Mouse (Mus musculus) heart, embryonic 10.5 days (tissue): ENCODE measurements around the gene Acsbg1. TPM values are rescaled to one million over a fixed set of nuclear protein-coding genes. Genes with fewer than 3 reads are reported as not detected.
"Not testable (repeated sequence)": the region's sequence is repeated elsewhere in the genome, so short reads cannot be mapped to it uniquely, and the experiment has no call there.

Experiments
- DNase-seq: peaks from one replicate; pipeline ENCODE4 v3.0.0-alpha.2; 2017; ENCODE audit warnings: low spot score
- H3K27ac ChIP-seq: fragments of 300-500 bp; sonication (generic); 2 replicates; pipeline ENCODE4 v1.5.1; 2016; ENCODE audit warnings: mild to moderate bottlenecking
- H3K27me3 ChIP-seq: fragments of 300-500 bp; sonication (generic); 2 replicates; pipeline ENCODE4 v1.6.1; 2016; ENCODE audit warnings: mild to moderate bottlenecking; ENCODE audit not compliant: poor library complexity, insufficient read depth, severe bottlenecking
- H3K36me3 ChIP-seq: fragments of 300-500 bp; sonication (generic); 2 replicates; pipeline ENCODE4 v1.6.1; 2016; ENCODE audit warnings: mild to moderate bottlenecking, moderate library complexity
- H3K4me1 ChIP-seq: fragments of 300-500 bp; sonication (generic); 2 replicates; pipeline ENCODE4 v1.6.1; 2016; ENCODE audit warnings: mild to moderate bottlenecking
- H3K4me3 ChIP-seq: fragments of 300-500 bp; sonication (generic); 2 replicates; pipeline ENCODE4 v1.5.1; 2016; ENCODE audit warnings: mild to moderate bottlenecking, moderate library complexity
- H3K9me3 ChIP-seq: fragments of 300-500 bp; sonication (generic); 2 replicates; pipeline ENCODE4 v1.6.1; 2016; ENCODE audit warnings: mild to moderate bottlenecking, moderate library complexity
- WGBS: fragments of 180-500 bp; shearing (Covaris S2); methylation state at CpG from one replicate; pipeline ENCODE4 v1.1.7; 2016; 5-methylcytosine and 5-hydroxymethylcytosine counted together
- polyA plus RNA-seq: library from polyadenylated mRNA; unstranded; fragments of >200 nt; fragmentation: Nextera tagmentation; extraction: Ambion mirVana; gene quantifications from 2 replicates; pipeline ENCODE4 v1.2.1, GENCODE M21; 2016

Acsbg1 gene
- polyA plus RNA-seq: 0.27 and 0.48 TPM in 2 replicates

DNA sequence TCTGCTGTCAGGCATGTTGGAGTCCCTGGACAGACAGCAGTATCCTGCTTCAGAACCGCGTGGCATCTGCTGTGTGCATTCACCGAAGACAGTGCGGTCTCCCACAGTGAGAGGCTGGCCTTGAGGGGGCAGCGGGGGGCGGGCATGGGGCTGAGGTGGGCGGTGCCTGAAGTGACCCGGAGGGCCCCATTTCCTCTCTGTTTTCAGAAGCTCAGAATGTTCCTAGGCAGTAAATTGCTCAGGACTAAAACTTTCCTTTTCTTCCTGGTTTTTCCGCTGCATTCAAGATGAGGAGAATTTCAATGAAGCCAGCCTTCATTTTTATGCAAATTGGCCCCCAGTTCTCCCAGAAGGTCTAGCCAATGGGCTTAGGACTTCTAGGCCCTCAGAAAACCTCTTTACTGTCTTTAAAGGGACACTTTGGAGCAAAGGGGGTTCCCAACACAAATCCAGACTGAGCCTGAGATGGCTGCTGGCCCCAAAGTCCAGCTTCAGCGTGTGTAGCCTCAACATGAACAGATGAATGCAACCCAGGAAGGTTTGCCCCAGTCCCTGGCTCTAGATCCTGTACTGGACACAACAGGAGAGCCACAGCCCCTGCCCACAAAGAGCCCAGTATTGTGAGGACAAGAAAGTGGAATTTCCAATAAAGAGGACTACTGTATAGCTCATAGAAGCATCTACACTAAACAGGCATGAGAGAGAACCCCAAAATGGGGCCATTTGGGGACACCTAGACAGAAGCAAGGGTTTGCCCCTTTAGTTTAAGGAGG is at the start of gene Acsbg1:
Gene Acsbg1 (minus strand): TSS at position 266 of the 773 bp plus-strand sequence.
- WGBS: 22% methylated on average over 10 of the region's 10 CpGs
- Histone ChIP-seq H3K4me3 (peak within 1 kb of the TSS; percentile 31; the same call in 1 of the 2 replicates), H3K36me3 (no peaks in the 10 kb centered on the region), H3K27me3 (peaks cover 10% of the 10 kb centered on the region; the same call in 1 of the 2 replicates), H3K27ac (peak within 1 kb of the TSS; percentile 10; the same call in 1 of the 2 replicates), H3K4me1 (peaks cover 10% of the 10 kb centered on the region), H3K9me3 (no peaks in the 10 kb centered on the region)
- DNase-seq: no peak

DNA sequence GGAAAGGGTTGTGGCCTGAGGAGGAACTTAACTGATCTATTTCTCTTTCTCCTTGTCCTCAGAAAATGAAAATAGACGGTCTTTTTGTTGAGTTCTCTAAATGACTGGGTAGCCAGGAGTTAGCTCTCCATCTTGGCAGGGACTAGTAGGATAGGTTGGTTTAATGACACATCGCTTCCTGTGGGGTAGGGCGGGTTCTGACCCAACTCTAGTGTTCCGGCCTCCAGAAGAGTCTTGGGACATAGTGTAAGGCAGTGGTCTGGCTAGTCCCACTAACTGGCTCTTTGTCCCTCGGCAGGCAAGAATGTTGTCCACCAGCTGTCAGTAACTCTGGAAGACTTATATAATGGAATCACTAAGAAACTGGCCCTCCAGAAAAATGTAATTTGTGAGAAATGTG is 46.4 kb upstream of the Acsbg1 start:
- Histone ChIP-seq H3K27ac (no peak overlapping the region), H3K4me1 (peaks cover 21% of the 10 kb centered on the region), H3K9me3 (no peaks in the 10 kb centered on the region), H3K36me3 (peaks cover 38% of the 10 kb centered on the region), H3K4me3 (no peak overlapping the region), H3K27me3 (no peaks in the 10 kb centered on the region)
- DNase-seq: no peak
- WGBS: 81% methylated on average over 5 of the region's 5 CpGs

DNA sequence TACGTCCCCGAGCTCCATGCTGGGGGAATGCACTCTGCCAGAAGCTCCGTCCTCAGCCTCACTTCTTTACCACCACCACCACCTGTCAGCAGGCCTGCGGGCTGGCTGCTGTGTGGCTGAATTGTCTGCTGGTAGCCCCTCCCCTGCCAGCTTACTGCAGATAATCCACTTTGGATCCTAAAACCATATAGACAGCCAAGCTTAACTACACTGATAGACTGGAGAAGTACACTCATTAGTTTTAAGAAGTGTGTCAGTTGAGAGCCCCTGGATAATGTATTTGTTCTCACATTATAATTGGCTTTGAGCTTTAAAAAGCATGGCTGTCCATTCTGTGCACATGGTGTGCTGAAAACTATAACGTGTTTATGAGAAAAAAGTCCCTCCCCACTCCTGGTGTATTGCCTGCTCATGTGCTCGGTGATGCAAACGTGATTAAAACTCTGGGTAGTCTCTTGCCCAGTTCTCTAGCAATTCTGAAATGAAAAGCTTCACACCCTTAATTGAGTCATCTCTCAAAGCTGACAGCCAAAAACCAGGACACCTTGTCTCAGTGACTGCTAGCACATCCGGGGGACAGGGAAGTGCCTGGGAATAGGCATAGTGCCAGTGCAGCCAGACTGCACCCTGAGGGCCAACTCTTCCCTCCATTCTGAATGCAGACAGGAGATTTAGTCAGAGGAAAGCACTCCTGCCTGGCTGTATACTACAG is 45.8 kb upstream of the Acsbg1 start:
- DNase-seq: no peak
- Histone ChIP-seq H3K9me3 (no peaks in the 10 kb centered on the region), H3K4me1 (peaks cover 27% of the 10 kb centered on the region), H3K4me3 (no peak overlapping the region), H3K36me3 (peaks cover 32% of the 10 kb centered on the region), H3K27me3 (no peaks in the 10 kb centered on the region), H3K27ac (no peak overlapping the region)
- 52% methylated on average over 8 of the region's 8 CpGs for WGBS

GRCm38 (mm10) chr9:54705561-54705960 is 43.9 kb upstream of the Acsbg1 start:
- no peak overlapping the region for H3K4me3 ChIP-seq
- H3K36me3 ChIP-seq: peaks cover 13% of the 10 kb centered on the region
- H3K4me1 ChIP-seq: peaks cover 42% of the 10 kb centered on the region

GRCm38 (mm10) chr9:54704361-54704760 is 42.7 kb upstream of the Acsbg1 start:
- H3K4me3 ChIP-seq: no peak overlapping the region
- no peak overlapping the region; the same call in 1 of the 2 replicates for H3K27ac ChIP-seq
- H3K36me3 ChIP-seq: peaks cover 7% of the 10 kb centered on the region
- H3K27me3 ChIP-seq: 0 out of 2 replicates have a peak, but pooled peaks cover 9% of the 10 kb centered on the region
- no peak for DNase-seq
- peaks cover 52% of the 10 kb centered on the region for H3K4me1 ChIP-seq
- H3K9me3 ChIP-seq: no peaks in the 10 kb centered on the region
- 66% methylated on average over 5 of the region's 5 CpGs for WGBS

More at GRCm38 (mm10) chr9:54705561-54705960, 43.9 kb upstream of the Acsbg1 start:
- Histone ChIP-seq H3K27me3 (0 out of 2 replicates have a peak, but pooled peaks cover 7% of the 10 kb centered on the region), H3K27ac (no peak overlapping the region), H3K9me3 (no peaks in the 10 kb centered on the region)
- WGBS: 41% methylated on average over 1 of the region's 1 CpGs
- no peak for DNase-seq

DNA sequence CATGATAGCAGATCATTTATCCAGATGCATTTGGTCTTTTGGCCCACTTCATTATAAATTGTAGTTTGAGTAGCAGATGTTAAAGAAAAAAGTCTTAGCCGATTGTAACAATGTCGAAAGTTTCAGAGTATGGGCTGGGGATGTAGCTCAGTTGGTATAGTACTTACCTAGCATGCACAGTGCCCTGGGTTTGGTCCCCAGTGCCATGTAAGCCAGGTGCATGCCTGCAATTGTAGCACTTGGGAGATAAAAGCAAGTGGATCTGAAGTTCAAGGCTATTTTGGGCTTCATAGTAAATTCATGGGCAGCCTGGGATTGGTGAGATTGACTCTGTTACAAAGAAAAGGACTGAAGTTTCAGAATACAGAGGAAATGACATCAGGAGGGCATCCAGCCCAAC is 40.9 kb upstream of the Acsbg1 start:
- H3K4me3 ChIP-seq: no peak overlapping the region
- no peaks in the 10 kb centered on the region for H3K9me3 ChIP-seq
- H3K27ac ChIP-seq: peak overlapping the region; percentile 69
- H3K36me3 ChIP-seq: no peaks in the 10 kb centered on the region
- 83% methylated on average over 2 of the region's 2 CpGs for WGBS
- no peak for DNase-seq
- peaks cover 53% of the 10 kb centered on the region for H3K4me1 ChIP-seq
- peaks cover 26% of the 10 kb centered on the region for H3K27me3 ChIP-seq

GRCm38 (mm10) chr9:54700746-54701145 is 39.1 kb upstream of the Acsbg1 start:
- Histone ChIP-seq H3K27me3 (peaks cover 27% of the 10 kb centered on the region), H3K27ac (peak overlapping the region; percentile 56; the same call in 1 of the 2 replicates), H3K36me3 (no peaks in the 10 kb centered on the region), H3K4me3 (peak overlapping the region; percentile 84; the same call in 1 of the 2 replicates), H3K4me1 (peaks cover 44% of the 10 kb centered on the region), H3K9me3 (no peaks in the 10 kb centered on the region)
- 68% methylated on average over 7 of the region's 7 CpGs for WGBS
- DNase-seq: no peak

DNA sequence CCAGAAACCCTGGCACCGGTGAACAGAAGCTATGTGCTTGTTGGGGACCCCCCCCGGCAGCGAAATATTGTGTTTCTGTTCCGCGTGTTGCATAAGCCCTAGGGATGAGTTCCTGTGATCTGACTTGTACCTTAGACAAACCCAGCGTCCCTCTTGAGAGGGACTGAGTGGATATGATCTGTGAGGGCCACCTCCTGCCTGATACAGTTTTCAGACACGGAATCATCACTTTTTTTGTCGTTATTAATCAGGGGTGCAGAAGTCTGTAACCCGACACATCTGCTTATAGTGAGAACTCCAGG is 38.5 kb upstream of the Acsbg1 start:
- no peak for DNase-seq
- Histone ChIP-seq H3K9me3 (no peaks in the 10 kb centered on the region), H3K27ac (peak overlapping the region; percentile 93), H3K27me3 (peaks cover 31% of the 10 kb centered on the region), H3K4me3 (peak overlapping the region; percentile 84), H3K36me3 (no peaks in the 10 kb centered on the region), H3K4me1 (peaks cover 44% of the 10 kb centered on the region)
- WGBS: 24% methylated on average over 9 of the region's 9 CpGs

DNA sequence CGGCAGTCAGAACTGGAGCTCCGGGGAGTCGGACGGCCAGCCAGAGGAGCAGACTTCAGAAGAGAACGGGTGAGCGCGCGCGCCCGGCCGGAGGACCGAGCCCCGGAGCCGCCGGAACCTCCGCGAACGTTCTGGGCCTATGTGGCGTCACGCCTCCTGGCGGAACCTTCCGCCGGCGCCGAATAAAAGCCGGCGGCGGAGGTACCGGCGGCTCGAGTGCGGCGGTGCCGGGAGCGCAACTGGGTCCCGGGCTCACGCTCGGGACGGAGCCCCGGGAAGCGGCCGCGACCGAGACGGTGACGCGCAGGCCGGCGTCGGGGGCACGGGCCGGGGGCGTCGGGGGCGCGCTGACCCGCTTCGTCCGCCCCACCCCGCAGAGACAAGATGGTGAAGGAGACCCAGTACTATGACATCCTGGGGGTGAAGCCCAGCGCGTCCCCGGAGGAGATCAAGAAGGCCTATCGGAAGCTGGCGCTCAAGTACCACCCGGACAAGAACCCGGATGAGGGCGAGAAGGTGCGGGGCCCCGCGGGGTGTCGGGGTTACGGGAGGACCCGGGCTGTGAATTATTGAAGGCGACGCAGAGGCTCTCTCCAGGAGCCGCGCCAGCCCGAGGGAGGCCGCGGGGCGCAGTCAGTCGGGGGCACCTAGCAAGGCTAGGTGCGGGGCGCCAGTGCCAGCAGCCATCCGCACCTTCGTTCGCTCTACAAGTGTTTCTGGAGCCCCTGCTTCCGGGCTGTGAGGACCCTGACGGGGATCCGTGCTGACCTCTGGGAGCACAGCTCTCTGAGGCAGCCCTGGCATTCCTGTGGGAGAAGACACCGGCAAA is 37.9 kb upstream of the Acsbg1 start:
- peak overlapping the region; percentile 93 for H3K27ac ChIP-seq
- peak; percentile 88 for DNase-seq
- H3K4me3 ChIP-seq: peak overlapping the region; percentile 84
- under 1% methylated on average over 92 of the region's 92 CpGs for WGBS
- H3K36me3 ChIP-seq: no peaks in the 10 kb centered on the region
- peaks cover 35% of the 10 kb centered on the region for H3K27me3 ChIP-seq
- H3K4me1 ChIP-seq: peaks cover 43% of the 10 kb centered on the region
- H3K9me3 ChIP-seq: no peaks in the 10 kb centered on the region

DNA sequence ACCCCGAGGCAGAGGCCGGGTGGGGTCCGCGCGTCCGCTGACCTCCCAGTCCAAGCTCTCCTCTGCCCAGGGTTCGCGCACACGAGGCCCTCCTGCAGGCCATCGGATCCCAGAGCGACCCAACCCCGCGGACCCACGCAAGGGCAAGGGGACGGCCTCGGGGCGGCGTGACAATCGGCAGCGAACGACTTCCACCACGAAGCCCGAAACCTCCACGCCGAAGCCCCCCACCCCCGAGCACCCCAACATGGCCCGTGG is 37.3 kb upstream of the Acsbg1 start:
- H3K9me3 ChIP-seq: no peaks in the 10 kb centered on the region
- peaks cover 39% of the 10 kb centered on the region for H3K27me3 ChIP-seq
- no peaks in the 10 kb centered on the region for H3K36me3 ChIP-seq
- DNase-seq: peak; percentile 84
- peaks cover 41% of the 10 kb centered on the region for H3K4me1 ChIP-seq
- 9% methylated on average over 27 of the region's 27 CpGs for WGBS
- peak overlapping the region; percentile 93 for H3K27ac ChIP-seq
- H3K4me3 ChIP-seq: peak overlapping the region; percentile 84

- Histone ChIP-seq H3K36me3 (no peaks in the 10 kb centered on the region), H3K4me3 (peak within 1 kb of the TSS; percentile 84), H3K9me3 (no peaks in the 10 kb centered on the region), H3K4me1 (peaks cover 41% of the 10 kb centered on the region), H3K27me3 (peaks cover 39% of the 10 kb centered on the region), H3K27ac (peak within 1 kb of the TSS; percentile 93)
- WGBS: 53% methylated on average over 17 of the region's 17 CpGs
- peak; percentile 85 for DNase-seq
Measured at GRCm38 (mm10) chr9:54698318-54699086, 36.8 kb upstream of the Acsbg1 start, which contains the start of gene Dnaja4. Dnaja4 (plus strand) TSS chr9:54698873.

- not testable (repeated sequence) for DNase-seq, H3K9me3 ChIP-seq, H3K4me1 ChIP-seq, H3K36me3 ChIP-seq
- Histone ChIP-seq H3K27ac (peak overlapping the region; percentile 69; the same call in 1 of the 2 replicates), H3K4me3 (peak overlapping the region; percentile 55), H3K27me3 (peaks cover 37% of the 10 kb centered on the region)
- WGBS: 6% methylated on average over 31 of the region's 31 CpGs
Measured at GRCm38 (mm10) chr9:54691241-54691805, 29.7 kb upstream of the Acsbg1 start.
